Mouse (Mus musculus): ENCODE results near the gene Mecp2. TPM values are rescaled to one million over a fixed set of nuclear protein-coding genes. Genes with fewer than 3 reads are reported as not detected.

The Mecp2 gene
- polyA plus RNA-seq (2015; fragmentation: Nextera tagmentation; extraction: Ambion mirVana): 8.5 and 9.1 TPM in 2 replicates

GRCm38 (mm10) chrX:74135263-74135662 lies at the start of gene Mecp2:
Gene Mecp2 (minus strand): TSS chrX:74135363.

GRCm38 (mm10) chrX:74176959-74177358 lies 41.8 kb upstream of the Mecp2 start, which contains the start of gene Tktl1:
Gene Tktl1 (plus strand): TSS chrX:74177259.

GRCm38 (mm10) chrX:74167738-74168137 lies 32.6 kb upstream of the Mecp2 start, which contains the start of gene Tex28:
Gene Tex28 (minus strand): TSS chrX:74167838.

GRCm38 (mm10) chrX:74127164-74127563 lies 8.0 kb downstream of the Mecp2 start, which contains the start of gene Opn1mw:
Gene Opn1mw (plus strand): TSS chrX:74127464.

GRCm38 (mm10) chrX:74023188-74024049 lies 111.7 kb downstream of the Mecp2 start, which contains the start of gene Irak1:
Gene Irak1 (minus strand): TSS chrX:74023918.

MicroRNAs encoded within 50 kb of the gene (microRNA counts, 519-probe panel; counts per million panel counts)
- not detected for microRNA mmu-miR-718

Small RNA genes within 50 kb of the gene (microRNA-seq; reads per million reads assigned to microRNA genes)
- not detected for gene Mir5132
- not detected for gene Mir718

Other genes with a start within 250 kb of the Mecp2 start
- gene Avpr2, start 243.3 kb downstream of the Mecp2 start, polyA plus RNA-seq (2015; fragmentation: Nextera tagmentation; extraction: Ambion mirVana): 0.06 TPM in 1 of 2 replicates, not detected in the other
- 4.1 and 5.6 TPM in 2 replicates for gene L1cam, start 239.3 kb downstream of the Mecp2 start, polyA plus RNA-seq (2015; fragmentation: Nextera tagmentation; extraction: Ambion mirVana)
- 1.2 and 3.3 TPM in 2 replicates for gene Arhgap4, start 213.5 kb downstream of the Mecp2 start, polyA plus RNA-seq (2015; fragmentation: Nextera tagmentation; extraction: Ambion mirVana)
- gene Naa10, start 213.4 kb downstream of the Mecp2 start, polyA plus RNA-seq (2015; fragmentation: Nextera tagmentation; extraction: Ambion mirVana): 87.1 and 94.9 TPM in 2 replicates
- 40.5 and 45.6 TPM in 2 replicates for gene Renbp, start 204.5 kb downstream of the Mecp2 start, polyA plus RNA-seq (2015; fragmentation: Nextera tagmentation; extraction: Ambion mirVana)
- gene Hcfc1, start 169.0 kb downstream of the Mecp2 start, polyA plus RNA-seq (2015; fragmentation: Nextera tagmentation; extraction: Ambion mirVana): 17.5 and 18.5 TPM in 2 replicates
- 48.4 and 55.3 TPM in 2 replicates for gene Irak1, start 111.4 kb downstream of the Mecp2 start, polyA plus RNA-seq (2015; fragmentation: Nextera tagmentation; extraction: Ambion mirVana)
- gene Opn1mw, start 7.9 kb downstream of the Mecp2 start, polyA plus RNA-seq (2015; fragmentation: Nextera tagmentation; extraction: Ambion mirVana): not detected in 2 replicates
- gene Tex28, start 32.5 kb upstream of the Mecp2 start, polyA plus RNA-seq (2015; fragmentation: Nextera tagmentation; extraction: Ambion mirVana): not detected in 2 replicates
- gene Tktl1, start 41.9 kb upstream of the Mecp2 start, polyA plus RNA-seq (2015; fragmentation: Nextera tagmentation; extraction: Ambion mirVana): 0.10 and 0.16 TPM in 2 replicates
- 1,264 and 1,315 TPM in 2 replicates for gene Flna, start 114.5 kb upstream of the Mecp2 start, polyA plus RNA-seq (2015; fragmentation: Nextera tagmentation; extraction: Ambion mirVana)
- 27.8 and 28.9 TPM in 2 replicates for gene Emd, start 119.3 kb upstream of the Mecp2 start, polyA plus RNA-seq (2015; fragmentation: Nextera tagmentation; extraction: Ambion mirVana)
- gene Rpl10, start 135.4 kb upstream of the Mecp2 start, polyA plus RNA-seq (2015; fragmentation: Nextera tagmentation; extraction: Ambion mirVana): 802 and 865 TPM in 2 replicates
- gene Taz, start 146.5 kb upstream of the Mecp2 start, polyA plus RNA-seq (2015; fragmentation: Nextera tagmentation; extraction: Ambion mirVana): 50.5 and 56.1 TPM in 2 replicates
- gene Dnase1l1, start 147.0 kb upstream of the Mecp2 start, polyA plus RNA-seq (2015; fragmentation: Nextera tagmentation; extraction: Ambion mirVana): 18.6 and 20.0 TPM in 2 replicates
- gene Atp6ap1, start 161.7 kb upstream of the Mecp2 start, polyA plus RNA-seq (2015; fragmentation: Nextera tagmentation; extraction: Ambion mirVana): 97.3 and 109 TPM in 2 replicates
- gene Gdi1, start 169.6 kb upstream of the Mecp2 start, polyA plus RNA-seq (2015; fragmentation: Nextera tagmentation; extraction: Ambion mirVana): 106 and 112 TPM in 2 replicates
- gene Fam50a, start 177.7 kb upstream of the Mecp2 start, polyA plus RNA-seq (2015; fragmentation: Nextera tagmentation; extraction: Ambion mirVana): 38.8 and 45.1 TPM in 2 replicates
- 2.2 and 2.3 TPM in 2 replicates for gene Plxna3, start 193.7 kb upstream of the Mecp2 start, polyA plus RNA-seq (2015; fragmentation: Nextera tagmentation; extraction: Ambion mirVana)
- gene Lage3, start 218.3 kb upstream of the Mecp2 start, polyA plus RNA-seq (2015; fragmentation: Nextera tagmentation; extraction: Ambion mirVana): 74.8 and 80.3 TPM in 2 replicates
- gene Ubl4a, start 237.9 kb upstream of the Mecp2 start, polyA plus RNA-seq (2015; fragmentation: Nextera tagmentation; extraction: Ambion mirVana): 65.4 and 70.7 TPM in 2 replicates
- 18.1 and 19.6 TPM in 2 replicates for gene Slc10a3, start 238.0 kb upstream of the Mecp2 start, polyA plus RNA-seq (2015; fragmentation: Nextera tagmentation; extraction: Ambion mirVana)

Data from urinary bladder, postnatal 0 days (tissue).